Mouse (Mus musculus) liver, embryonic 14.5 days (tissue): ENCODE measurements around the gene Bcas1. TPM values are rescaled to one million over a fixed set of nuclear protein-coding genes. Genes with fewer than 3 reads are reported as not detected.

Experiments
- ATAC-seq: fragments of 200-750 bp; cut with Nextera tagmentation; 2 replicates; pipeline ENCODE4 v1.8.0; 2017; ENCODE audit warnings: moderate number of reproducible peaks, mild to moderate bottlenecking, moderate library complexity; ENCODE audit not compliant: insufficient read depth
- DNase-seq, 3 experiments: peaks; one replicate each; pipeline ENCODE4 v3.0.0-alpha.2; 2012 to 2013; ENCODE audit warnings: low read depth in 3 of 3, low spot score in 3 of 3
- H3K27ac ChIP-seq: fragments of 300-500 bp; sonication (generic); 2 replicates; pipeline ENCODE4 v1.5.1; 2014; ENCODE audit warnings: moderate library complexity, mild to moderate bottlenecking, control low read depth, inconsistent platforms
- H3K27me3 ChIP-seq: fragments of 300-500 bp; sonication (generic); 2 replicates; pipeline ENCODE4 v1.6.1; 2014; ENCODE audit warnings: mild to moderate bottlenecking, low read length, moderate library complexity; ENCODE audit not compliant: control insufficient read depth, insufficient read depth
- H3K36me3 ChIP-seq: fragments of 300-500 bp; sonication (generic); replicated peaks from 2 replicates; pipeline ENCODE4 v1.6.1; 2014; ENCODE audit warnings: low read depth; ENCODE audit not compliant: control insufficient read depth, insufficient read depth
- H3K4me1 ChIP-seq, 2 experiments: fragments of 200-500 bp in 1 of 2; fragments of 300-500 bp in 1 of 2; sonication (generic) in 1 of 2; replicated peaks; 2 replicates each; pipeline ENCODE4 v1.6.1; 2012 to 2014; ENCODE audit warnings: antibody characterized with exemption in 1 of 2, inconsistent platforms in 1 of 2, low read length in 1 of 2; ENCODE audit not compliant: control insufficient read depth in 2 of 2, insufficient read depth in 2 of 2
- H3K4me2 ChIP-seq: fragments of 300-500 bp; sonication (generic); 2 replicates; pipeline ENCODE4 v1.6.1; 2014; ENCODE audit warnings: low read depth, mild to moderate bottlenecking, control low read depth, moderate library complexity
- H3K4me3 ChIP-seq, 2 experiments: fragments of 200-500 bp in 1 of 2; fragments of 300-500 bp in 1 of 2; sonication (generic) in 1 of 2; 2 replicates each; pipeline ENCODE4 v1.5.1; 2012 to 2014; ENCODE audit warnings: low read depth in 2 of 2, low read length in 2 of 2, mild to moderate bottlenecking in 2 of 2, control low read depth in 1 of 2, inconsistent platforms in 1 of 2, moderate library complexity in 1 of 2; ENCODE audit not compliant: insufficient read depth in 1 of 2
- H3K9ac ChIP-seq: fragments of 300-500 bp; sonication (generic); replicated peaks from 2 replicates; pipeline ENCODE4 v1.6.1; 2014; ENCODE audit warnings: mild to moderate bottlenecking, control low read depth, moderate library complexity
- H3K9me3 ChIP-seq: fragments of 300-500 bp; sonication (generic); 2 replicates; pipeline ENCODE4 v1.6.1; 2016; ENCODE audit warnings: low read length, mixed read lengths; ENCODE audit not compliant: control insufficient read depth
- CTCF ChIP-seq: IDR thresholded peaks from 2 replicates; pipeline ENCODE4 v1.5.1; 2016; ENCODE audit warnings: antibody characterized with exemption, low read depth, control low read depth
- EP300 ChIP-seq: IDR thresholded peaks from 2 replicates; pipeline ENCODE4 v1.6.1; 2016; ENCODE audit warnings: antibody characterized with exemption, low read depth
- WGBS: fragments of 180-500 bp; shearing (Covaris S2); extraction: QIAGEN DNeasy Blood & Tissue Kit; methylation state at CpG from one replicate; pipeline ENCODE4 v1.1.7; 2014; ENCODE audit not compliant: insufficient replicate concordance; 5-methylcytosine and 5-hydroxymethylcytosine counted together
- polyA plus RNA-seq, 2 experiments: library from polyadenylated mRNA; depleted of rRNA in 1 of 2; stranded (reverse) in 1 of 2; unstranded in 1 of 2; fragments of >200 nt; fragmentation: Nextera tagmentation in 1 of 2; extraction: Ambion mirVana in 1 of 2; gene quantifications; 2 replicates each; pipeline versions ENCODE4 v1.2.1 to v1.2.3; 2012 to 2014

The Bcas1 gene
- polyA plus RNA-seq, 2 experiments, result 3.9 to 5.7 TPM

DNA sequence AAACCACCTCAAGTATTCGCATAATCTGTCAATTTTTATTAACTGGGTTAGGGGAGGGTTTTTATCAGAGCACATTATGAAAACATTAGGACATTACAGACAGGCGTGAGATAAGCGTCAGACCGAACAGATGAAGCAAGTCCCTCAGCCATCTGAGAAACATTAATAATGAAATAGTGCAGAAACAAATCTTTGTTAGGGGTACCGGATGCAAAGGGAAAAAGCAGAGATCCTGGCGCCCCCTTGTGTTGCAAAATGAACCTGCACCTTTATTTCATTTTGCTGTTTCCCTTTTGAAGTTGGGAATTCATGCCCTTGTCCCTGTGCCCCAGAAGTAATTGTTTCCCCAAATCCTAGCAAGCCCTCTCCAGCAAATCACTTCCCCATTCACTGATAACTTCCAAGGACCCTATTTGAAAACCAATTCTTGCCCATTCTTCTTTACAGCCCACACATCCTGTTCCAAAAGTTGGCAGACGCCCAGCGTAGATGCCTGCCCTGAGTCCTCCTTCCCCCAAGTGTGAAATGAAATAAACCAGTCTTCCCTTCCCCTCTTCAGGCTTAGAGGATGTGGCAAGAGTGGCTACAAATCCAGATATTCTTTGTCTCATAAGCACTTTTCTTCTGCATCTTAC lies 80.4 kb downstream of the Bcas1 start:
- Histone ChIP-seq H3K9me3 (no peaks in the 10 kb centered on the region), H3K4me2 (no peak overlapping the region), H3K36me3 (no peaks in the 10 kb centered on the region), H3K4me3 (no peak overlapping the region), H3K27me3 (no peaks in the 10 kb centered on the region), H3K27ac (no peak overlapping the region), H3K9ac (no peak overlapping the region), H3K4me1 (peaks cover 0 to 7% of the 10 kb centered on the region in 2 experiments; a peak in 2 of 4 replicates)
- WGBS, result 34% methylated on average over 8 of the region's 8 CpGs
- no peak for ATAC-seq
- DNase-seq, result no peak
- TF ChIP-seq CTCF (peak; percentile 68), EP300 (no peak)

DNA sequence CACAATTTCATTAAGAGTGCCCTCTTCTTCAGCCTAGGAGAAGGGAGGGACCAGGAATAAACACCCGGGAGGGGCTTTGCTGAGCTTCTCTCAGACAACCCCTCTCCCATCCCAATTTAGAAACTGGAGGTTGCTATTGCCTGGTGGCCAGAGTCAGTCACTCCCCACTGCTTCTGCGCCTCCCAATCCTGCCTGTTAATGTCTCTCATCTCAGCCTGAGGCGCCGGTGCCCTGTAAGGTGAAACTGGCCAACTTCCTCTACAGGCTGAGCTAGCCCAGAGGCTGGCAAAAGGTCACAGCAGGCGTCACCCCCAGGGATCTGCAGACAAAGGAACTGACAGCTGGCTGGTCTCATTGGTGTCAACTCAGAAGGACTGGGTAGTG lies 82.2 kb downstream of the Bcas1 start:
- DNase-seq (no peak), ATAC-seq (peak; percentile 34; the same call in 1 of the 2 replicates)
- peaks cover 0 to 7% of the 10 kb centered on the region in 2 experiments; a peak in 2 of 4 replicates for H3K4me1 ChIP-seq
- H3K9me3 ChIP-seq, result no peaks in the 10 kb centered on the region
- no peaks in the 10 kb centered on the region for H3K36me3 ChIP-seq
- no peak for TF ChIP-seq EP300
- TF ChIP-seq CTCF, result no peak
- H3K4me3 ChIP-seq, result no peak overlapping the region
- no peak overlapping the region for H3K9ac ChIP-seq
- no peaks in the 10 kb centered on the region for H3K27me3 ChIP-seq
- 6% methylated on average over 5 of the region's 5 CpGs for WGBS
- peak overlapping the region; percentile 11; the same call in 1 of the 2 replicates for H3K4me2 ChIP-seq
- no peak overlapping the region for H3K27ac ChIP-seq

DNA sequence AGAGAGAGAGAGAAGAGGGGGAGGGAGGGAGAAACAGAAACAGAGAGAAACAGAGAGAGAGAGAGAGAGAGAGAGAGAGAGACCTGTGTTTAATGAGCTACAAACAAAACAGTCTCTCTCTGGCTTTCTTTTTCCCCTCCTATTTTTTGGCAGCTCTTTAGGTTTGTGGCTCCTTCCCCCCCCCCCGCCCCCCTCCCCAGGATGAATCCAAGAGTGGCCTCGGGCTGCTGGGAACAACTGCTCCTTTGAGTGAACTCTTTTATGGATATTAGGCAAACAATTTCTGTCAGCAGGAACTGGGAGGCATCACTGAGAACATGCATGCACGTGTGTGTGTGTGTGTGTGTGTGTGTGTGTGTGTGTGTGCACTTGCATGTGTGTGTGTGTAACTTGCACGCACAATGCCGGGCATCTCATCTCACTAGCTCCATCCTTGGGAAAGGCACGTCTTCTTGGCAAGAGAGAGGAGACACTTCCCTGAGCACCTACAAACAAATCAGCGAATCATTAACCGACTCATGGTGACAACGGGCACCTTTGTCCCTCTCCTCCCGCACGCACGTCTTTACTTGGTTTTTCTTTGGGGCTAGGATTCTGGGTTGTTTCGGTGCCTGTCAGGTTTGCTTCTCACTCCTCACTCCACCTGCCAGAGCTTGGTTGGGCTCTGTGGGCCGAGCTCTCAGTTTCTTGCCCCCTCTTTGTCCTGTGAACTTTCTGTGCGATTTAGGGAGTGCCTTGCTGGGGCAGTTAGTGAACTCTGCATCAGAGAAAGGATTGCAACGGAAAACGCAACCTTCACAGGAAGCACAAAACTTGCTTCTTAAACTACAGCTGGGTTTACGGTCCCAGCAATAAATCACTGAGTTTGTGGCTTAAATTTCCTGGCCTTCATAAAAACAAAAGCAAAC lies 82.9 kb downstream of the Bcas1 start:
- no peak overlapping the region for H3K4me3 ChIP-seq
- H3K9ac ChIP-seq, result no peak overlapping the region
- no peak for ATAC-seq
- no peaks in the 10 kb centered on the region for H3K9me3 ChIP-seq
- H3K4me1 ChIP-seq, result peaks cover 0 to 7% of the 10 kb centered on the region in 2 experiments; a peak in 2 of 4 replicates
- TF ChIP-seq EP300 (no peak), CTCF (no peak)
- H3K4me2 ChIP-seq, result peak overlapping the region; percentile 11
- no peak for DNase-seq
- H3K27ac ChIP-seq, result no peak overlapping the region
- H3K36me3 ChIP-seq, result no peaks in the 10 kb centered on the region
- H3K27me3 ChIP-seq, result no peaks in the 10 kb centered on the region
- WGBS, result 26% methylated on average over 18 of the region's 18 CpGs

DNA sequence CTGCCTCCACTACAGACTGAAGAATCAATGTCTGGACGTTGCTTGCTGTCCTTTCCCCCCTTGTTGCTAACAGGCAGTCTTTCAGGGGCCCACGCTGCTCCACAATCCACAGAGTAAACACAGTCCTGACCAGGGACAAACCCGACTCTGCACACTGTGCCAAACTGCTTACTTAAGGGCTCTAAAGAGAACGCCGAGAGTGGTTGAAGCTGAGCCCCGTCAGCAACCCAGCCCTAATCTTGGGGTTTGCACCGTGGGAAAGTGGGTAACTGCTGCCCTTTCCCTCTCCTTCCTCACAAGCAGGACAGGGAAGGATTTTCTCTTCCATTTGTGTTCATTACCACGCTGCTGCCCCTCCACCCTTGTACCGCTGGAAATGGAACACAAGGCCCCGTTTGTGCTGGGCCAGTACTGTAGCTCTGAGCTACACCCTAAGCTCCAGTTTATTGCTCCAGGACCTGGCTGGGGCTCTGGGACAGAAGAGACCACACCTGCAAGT lies 83.8 kb downstream of the Bcas1 start:
- 0 out of 2 replicates have a peak, but pooled peaks have one; percentile 39 for ATAC-seq
- H3K9me3 ChIP-seq, result no peaks in the 10 kb centered on the region
- H3K4me3 ChIP-seq, result no peak overlapping the region
- H3K36me3 ChIP-seq, result no peaks in the 10 kb centered on the region
- no peak for DNase-seq
- 53% methylated on average over 10 of the region's 10 CpGs for WGBS
- no peak overlapping the region for H3K9ac ChIP-seq
- H3K4me1 ChIP-seq, result peaks cover 0 to 7% of the 10 kb centered on the region in 2 experiments; a peak in 2 of 4 replicates
- no peak overlapping the region; the same call in 1 of the 2 replicates for H3K4me2 ChIP-seq
- TF ChIP-seq CTCF (no peak), EP300 (no peak)
- no peaks in the 10 kb centered on the region for H3K27me3 ChIP-seq
- H3K27ac ChIP-seq, result no peak overlapping the region
